Mouse (Mus musculus): ENCODE data around the gene Pum2.

Gene Pum2

DNA sequence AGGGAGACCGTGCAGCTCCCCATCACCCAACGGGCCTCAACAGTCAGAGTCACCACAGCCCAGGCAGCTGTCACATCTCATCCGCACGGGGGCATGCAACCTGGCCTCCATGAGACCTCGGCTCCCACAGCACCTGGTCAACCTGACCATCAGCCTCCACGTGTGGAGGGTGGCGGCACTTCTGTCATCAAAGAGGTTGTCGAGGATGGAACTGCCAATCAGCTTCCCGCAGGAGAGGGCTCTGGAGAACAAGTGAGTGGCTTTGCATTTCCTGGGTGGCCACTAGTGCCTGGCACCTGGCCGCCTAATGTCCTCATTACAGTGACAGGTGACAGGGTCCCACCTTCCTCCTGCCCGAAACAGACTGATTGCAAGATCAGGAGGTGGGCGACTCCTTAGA, 116.7 kb downstream of the Pum2 start:
- no peak for DNase-seq (ENCODE audit: low read depth, low spot score)

DNA sequence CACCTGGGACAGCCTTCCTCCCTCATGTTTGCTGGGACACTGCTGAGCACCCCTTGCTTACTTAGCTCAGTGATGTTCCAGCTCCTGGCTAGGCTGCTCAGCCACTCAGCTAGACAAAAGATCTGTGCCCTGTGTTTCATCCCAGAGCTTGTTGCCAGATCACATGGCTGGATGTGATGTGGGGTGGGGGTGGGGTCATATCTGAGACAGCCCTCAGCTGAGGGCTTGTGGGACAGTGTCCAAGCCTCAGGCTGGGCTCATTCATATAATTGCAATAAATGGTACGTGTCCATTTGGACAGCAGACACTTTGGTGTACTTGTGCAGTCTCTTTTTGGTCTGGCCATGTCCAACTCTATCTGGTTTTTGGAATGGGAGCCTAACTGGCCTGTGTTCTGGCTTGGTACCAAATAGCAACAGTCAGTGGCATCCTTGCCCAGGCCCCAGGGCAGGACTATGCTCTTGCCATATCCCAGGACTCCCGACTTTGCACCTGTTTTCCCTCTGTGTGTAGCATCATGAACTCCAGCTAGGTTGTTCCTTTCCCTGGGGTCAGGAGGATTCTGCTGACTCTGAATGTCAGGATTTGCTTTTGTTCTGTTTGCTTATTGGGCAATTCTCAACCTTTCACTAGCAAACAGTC, 119.6 kb downstream of the Pum2 start:
- no peak for DNase-seq (ENCODE audit: low read depth, low spot score)

DNA sequence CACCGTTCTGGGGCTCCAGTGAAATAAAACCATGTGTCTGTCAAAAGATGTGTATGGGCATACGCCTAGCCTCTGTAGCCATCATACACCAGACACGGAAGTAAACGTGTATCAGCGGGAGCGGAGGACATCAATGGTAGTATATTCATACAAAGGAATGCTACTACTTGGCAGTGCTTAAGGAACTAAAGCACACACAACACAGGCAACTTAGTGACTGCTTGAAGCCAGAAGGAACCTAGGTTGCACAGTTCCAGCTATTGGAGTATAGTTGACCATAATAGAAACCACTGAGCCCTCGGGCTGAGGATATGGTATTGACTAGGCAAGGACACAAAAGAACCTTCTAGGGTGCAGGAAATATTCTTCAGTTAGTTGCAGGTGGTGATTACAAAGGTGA, 124.0 kb downstream of the Pum2 start:
- no peak for DNase-seq (ENCODE audit: low read depth, low spot score)

DNA sequence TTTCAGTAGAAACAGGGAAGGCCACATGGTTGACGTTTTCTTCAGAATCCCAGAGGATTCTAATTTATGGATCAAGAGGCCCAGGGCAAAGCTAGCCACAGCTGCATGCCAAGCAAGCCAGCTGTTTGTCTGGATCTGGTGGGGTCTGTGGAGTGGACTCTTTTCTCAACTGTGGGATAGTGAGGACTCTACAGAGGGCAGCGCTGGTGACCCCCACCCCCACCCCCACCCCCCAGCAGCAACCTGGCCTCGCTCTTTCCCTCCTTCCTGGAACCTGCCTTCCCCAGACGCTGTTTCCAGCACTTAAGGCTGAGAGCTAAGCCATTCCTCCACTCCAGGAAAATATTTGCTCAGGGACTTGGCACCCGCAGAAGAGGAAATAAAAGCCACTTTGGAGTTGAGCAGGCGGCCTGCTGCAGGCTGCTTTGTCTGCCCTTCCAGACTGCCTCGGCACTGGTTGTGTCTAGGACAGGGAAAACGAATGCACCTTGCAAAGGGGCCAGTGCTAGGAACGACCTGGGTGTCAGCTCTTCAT, 124.6 kb downstream of the Pum2 start:
- DNase-seq (ENCODE audit: low read depth, low spot score) = no peak
